Mouse (Mus musculus) G1E (cell line): ENCODE measurements around the gene Ripor2. TPM values are rescaled to one million over a fixed set of nuclear protein-coding genes. Genes with fewer than 3 reads are reported as not detected.

Experiments used
- ATAC-seq: 2 replicates; pipeline ENCODE4 v1.8.0; 2016; ENCODE audit warnings: mild to moderate bottlenecking; ENCODE audit not compliant: insufficient number of reproducible peaks, poor library complexity, low FRiP score, severe bottlenecking; ENCODE audit errors: extremely low read depth
- DNase-seq: peaks from one replicate; pipeline ENCODE4 v3.0.0; 2012; ENCODE audit warnings: low spot score
- H3K27me3 ChIP-seq: 2 replicates; pipeline ENCODE4 v1.6.1; 2012; ENCODE audit warnings: mild to moderate bottlenecking, low read length, inconsistent platforms; ENCODE audit not compliant: insufficient read depth
- H3K36me3 ChIP-seq: replicated peaks from 2 replicates; pipeline ENCODE3; 2012; ENCODE audit warnings: mild to moderate bottlenecking, inconsistent platforms
- H3K4me1 ChIP-seq: 2 replicates; pipeline ENCODE4 v1.6.1; 2012; ENCODE audit warnings: low read depth, low read length, inconsistent platforms, mixed read lengths; ENCODE audit not compliant: insufficient read depth
- H3K4me3 ChIP-seq: 2 replicates; pipeline ENCODE4 v1.5.1; 2012; ENCODE audit warnings: low read depth, mild to moderate bottlenecking, inconsistent platforms, low read length, moderate library complexity, mixed read lengths
- H3K9me3 ChIP-seq: replicated peaks from 2 replicates; pipeline ENCODE4 v1.6.1; 2012; ENCODE audit warnings: inconsistent platforms
- CTCF ChIP-seq: IDR thresholded peaks from 2 replicates; pipeline ENCODE4 v1.5.1; 2012; ENCODE audit warnings: low read depth, low read length, inconsistent platforms, mixed read lengths
- GATA1 ChIP-seq: IDR thresholded peaks from 2 replicates; pipeline ENCODE4 v1.6.1; 2012; ENCODE audit warnings: borderline replicate concordance, low read length, inconsistent platforms, mixed read lengths
- GATA2 ChIP-seq: IDR thresholded peaks from 2 replicates; pipeline ENCODE4 v1.6.1; 2012; ENCODE audit warnings: low read depth, low read length, inconsistent platforms, borderline replicate concordance
- POLR2AphosphoS5 ChIP-seq: IDR thresholded peaks from 2 replicates; pipeline ENCODE4 v1.6.1; 2012; ENCODE audit warnings: low read depth, low read length, inconsistent platforms; ENCODE audit not compliant: insufficient replicate concordance
- TAL1 ChIP-seq: conservative IDR thresholded peaks from 2 replicates; pipeline ENCODE4 v1.6.1; 2012; ENCODE audit warnings: low read depth, low read length, inconsistent platforms, mixed read lengths
- polyA plus RNA-seq: library from polyadenylated mRNA; stranded (reverse); fragments of >175 nt; gene quantifications from 2 replicates; pipeline ENCODE4 v1.2.3, GENCODE M21; 2012
- total RNA-seq, 2 experiments: library from RNA; stranded (forward) in 1 of 2; stranded (reverse) in 1 of 2; fragments of 200-1000 nt in 1 of 2; fragments of >200 nt in 1 of 2; fragmentation: Nextera tagmentation in 1 of 2; gene quantifications; 2 replicates each; pipeline ENCODE4 v1.2.3; 2014 to 2017

Ripor2 gene
- total and polyA plus RNA-seq, 3 experiments, result 0.27 TPM; not detected in 2

DNA sequence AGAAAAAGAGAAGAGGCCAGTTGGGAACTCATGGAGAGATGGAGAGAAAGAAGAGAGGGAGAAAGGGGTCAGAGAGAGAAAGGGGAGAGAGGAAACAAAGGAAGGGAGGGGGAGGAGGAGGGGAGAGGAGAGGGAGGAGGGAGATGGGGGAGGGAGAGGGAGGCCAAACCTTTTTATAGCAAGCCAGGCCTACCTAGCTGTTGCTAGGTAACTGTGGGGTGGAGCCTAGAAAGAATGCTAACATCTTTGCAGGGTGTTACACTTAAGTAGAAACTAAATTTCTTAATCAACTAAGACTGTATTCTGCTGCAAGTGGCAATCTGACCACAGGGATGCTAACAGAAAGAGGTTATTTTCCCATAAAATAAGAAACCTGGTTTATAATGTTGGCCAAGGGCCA lies 33.1 kb upstream of the Ripor2 start:
- DNase-seq, result no peak
- Histone ChIP-seq H3K36me3 (no peaks in the 10 kb centered on the region), H3K9me3 (no peaks in the 10 kb centered on the region), H3K27me3 (no peaks in the 10 kb centered on the region), H3K4me3 (no peak overlapping the region), H3K4me1 (no peaks in the 10 kb centered on the region)
- no peak for ATAC-seq
- TF ChIP-seq CTCF, result no peak
- no peak for TF ChIP-seq POLR2AphosphoS5
- TF ChIP-seq TAL1, result no peak
- no peak for TF ChIP-seq GATA2
- no peak for TF ChIP-seq GATA1

GRCm38 (mm10) chr13:24551100-24551931 lies 30.7 kb upstream of the Ripor2 start:
- TF ChIP-seq POLR2AphosphoS5, result no peak
- no peak for TF ChIP-seq CTCF
- no peak for TF ChIP-seq GATA1
- DNase-seq (no peak), ATAC-seq (no peak)
- H3K4me1 ChIP-seq, result no peaks in the 10 kb centered on the region
- no peaks in the 10 kb centered on the region for H3K9me3 ChIP-seq
- H3K27me3 ChIP-seq, result no peaks in the 10 kb centered on the region
- no peak overlapping the region for H3K4me3 ChIP-seq
- no peaks in the 10 kb centered on the region for H3K36me3 ChIP-seq

- no peak for DNase-seq
- TF ChIP-seq POLR2AphosphoS5 (no peak), TAL1 (no peak), GATA2 (no peak), CTCF (no peak), GATA1 (no peak)
- Histone ChIP-seq H3K4me3 (no peak overlapping the region), H3K9me3 (no peaks in the 10 kb centered on the region), H3K27me3 (no peaks in the 10 kb centered on the region), H3K36me3 (no peaks in the 10 kb centered on the region), H3K4me1 (no peaks in the 10 kb centered on the region)
- ATAC-seq, result no peak
Observed at GRCm38 (mm10) chr13:24552039-24552438, 29.9 kb upstream of the Ripor2 start.

GRCm38 (mm10) chr13:24561391-24561790 lies 20.6 kb upstream of the Ripor2 start:
- no peaks in the 10 kb centered on the region for H3K36me3 ChIP-seq
- no peaks in the 10 kb centered on the region for H3K9me3 ChIP-seq
- H3K4me3 ChIP-seq, result no peak overlapping the region
- ATAC-seq (no peak), DNase-seq (no peak)
- H3K4me1 ChIP-seq, result no peaks in the 10 kb centered on the region
- TF ChIP-seq TAL1 (no peak), GATA2 (no peak)
- no peaks in the 10 kb centered on the region for H3K27me3 ChIP-seq

DNA sequence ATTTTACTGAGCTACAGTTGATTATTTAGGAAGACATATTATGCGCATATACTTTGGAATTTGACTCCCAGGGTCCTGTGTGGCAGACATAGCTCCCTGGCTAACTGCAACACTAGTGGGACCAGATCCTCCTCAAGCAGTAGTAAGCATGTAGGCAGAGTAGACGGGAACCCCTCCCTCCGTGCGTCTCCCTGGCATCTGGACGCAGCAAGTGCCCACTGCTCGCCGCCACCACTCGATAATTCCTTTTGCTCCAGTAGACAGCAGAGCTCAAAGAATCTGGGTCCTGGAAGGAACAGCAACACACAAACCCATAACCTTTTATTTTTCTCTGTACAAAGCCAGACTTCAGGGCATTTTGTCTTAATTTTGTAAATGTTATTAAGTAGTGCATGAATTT lies 17.3 kb upstream of the Ripor2 start:
- H3K27me3 ChIP-seq, result no peaks in the 10 kb centered on the region
- TF ChIP-seq CTCF (no peak), GATA2 (no peak), POLR2AphosphoS5 (no peak), GATA1 (no peak), TAL1 (no peak)
- DNase-seq (no peak), ATAC-seq (no peak)
- H3K36me3 ChIP-seq, result no peaks in the 10 kb centered on the region
- no peaks in the 10 kb centered on the region for H3K4me1 ChIP-seq
- H3K9me3 ChIP-seq, result no peaks in the 10 kb centered on the region
- H3K4me3 ChIP-seq, result no peak overlapping the region

- H3K36me3 ChIP-seq, result no peaks in the 10 kb centered on the region
- no peak for DNase-seq
Observed at GRCm38 (mm10) chr13:24565230-24565949, 16.6 kb upstream of the Ripor2 start.

More at GRCm38 (mm10) chr13:24565230-24565949, 16.6 kb upstream of the Ripor2 start:
- no peaks in the 10 kb centered on the region for H3K27me3 ChIP-seq
- no peak for ATAC-seq
- no peak overlapping the region for H3K4me3 ChIP-seq
- H3K4me1 ChIP-seq, result no peaks in the 10 kb centered on the region
- TF ChIP-seq TAL1 (no peak), POLR2AphosphoS5 (no peak), CTCF (no peak), GATA1 (no peak), GATA2 (no peak)
- H3K9me3 ChIP-seq, result no peaks in the 10 kb centered on the region
